Mouse (Mus musculus) B cell, adult 62 days (primary cell): ENCODE measurements around the gene Gm10424. TPM values are rescaled to one million over a fixed set of nuclear protein-coding genes. Genes with fewer than 3 reads are reported as not detected.

Experiments used
- total RNA-seq: library from RNA; stranded (reverse); gene quantifications from 4 replicates; pipeline ENCODE4 v1.2.4, GENCODE M21; 2023

Gene Gm10424
- not detected in 4 replicates for total RNA-seq

DNA sequence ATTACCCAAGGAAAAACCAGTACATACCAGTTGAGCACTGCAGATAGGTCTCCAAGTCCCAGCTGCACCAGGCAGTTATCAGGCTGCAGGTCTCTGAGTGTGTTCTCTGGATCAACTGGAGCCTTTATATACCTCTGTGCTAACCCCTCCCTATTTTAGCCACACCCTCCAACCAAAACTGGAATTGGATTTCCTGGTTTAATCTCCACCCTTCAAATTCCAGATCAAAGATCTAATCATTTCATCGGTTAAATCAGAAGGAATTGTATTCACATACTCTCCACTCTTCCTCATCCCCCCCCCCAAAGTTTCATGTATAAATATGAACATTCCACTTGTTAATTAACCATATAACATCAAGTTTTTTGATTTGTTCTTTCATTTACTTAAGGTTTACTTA lies at the start of gene Gm10424:
TSS of gene Gm10424 (minus strand) at position 101 of the 400 bp plus-strand sequence.

DNA sequence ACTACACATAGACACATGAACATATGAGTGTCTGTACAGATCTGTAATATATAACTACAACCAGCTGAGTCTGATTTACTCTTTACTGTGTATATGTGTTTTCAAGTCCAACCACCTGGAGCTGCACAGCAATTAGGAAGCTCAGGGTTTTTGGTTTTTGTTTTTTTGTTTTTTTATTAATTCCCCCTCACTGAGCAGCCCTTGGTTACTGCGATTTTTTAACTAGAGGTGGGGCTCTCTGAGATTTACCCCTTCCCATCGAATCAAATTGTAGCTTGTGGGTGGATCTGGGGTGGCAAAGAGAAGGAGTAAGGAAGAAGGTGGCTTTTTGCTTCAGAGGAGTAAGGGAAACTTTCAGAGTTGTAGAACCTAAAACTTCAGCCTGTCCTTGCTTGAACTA lies 33.0 kb upstream of the Gm10424 start, which contains the start of gene Gm3259:
TSS of gene Gm3259 (plus strand) at position 301 of the 400 bp plus-strand sequence.

Other genes starting within 250 kb of the Gm10424 start
- gene Gm7942, start 165.8 kb downstream of the Gm10424 start, total RNA-seq = not detected in 4 replicates
- gene Gm16513, start 90.1 kb downstream of the Gm10424 start, total RNA-seq = not detected in 4 replicates
- not detected in 4 replicates for gene Gm3259, start 33.1 kb upstream of the Gm10424 start, total RNA-seq
- not detected in 4 replicates for gene D5Ertd577e, start 184.0 kb upstream of the Gm10424 start, total RNA-seq
- not detected in 4 replicates for gene Gm3286, start 238.0 kb upstream of the Gm10424 start, total RNA-seq